Mouse (Mus musculus): Measurements from ENCODE around the gene Ezr. TPM values are rescaled to one million over a fixed set of nuclear protein-coding genes. Genes with fewer than 3 reads are reported as not detected.
A peak's percentile ranks its signal among the peaks of the same experiment; 100 is the strongest.

Gene Ezr
- polyA plus RNA-seq, 1 experiment from 2014 or later: 97.3 TPM

DNA sequence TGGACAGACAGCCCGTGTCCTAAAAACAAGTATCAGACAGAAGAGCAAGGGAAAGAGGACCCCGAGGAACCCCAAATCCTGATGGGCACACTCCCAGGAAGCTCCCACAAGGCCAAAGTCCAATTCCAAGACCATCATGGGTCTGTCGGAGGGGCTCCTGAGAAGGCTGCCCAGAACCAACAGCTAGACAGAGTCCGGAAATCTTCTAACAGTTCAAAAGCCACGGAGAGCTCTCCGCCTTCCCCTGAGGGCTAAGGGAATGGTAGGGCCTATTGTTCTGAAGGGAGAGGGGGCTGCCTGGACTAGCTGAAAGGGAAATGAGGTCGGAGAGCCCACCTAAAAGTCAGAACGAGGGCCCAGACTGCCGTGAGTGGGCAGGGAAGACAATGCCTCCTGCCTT lies 38.2 kb downstream of the Ezr start:
- no peak for TF ChIP-seq CTCF (IDR thresholded peaks at IDR 0.05; ENCODE audit: low read depth)
- peak overlapping the region; percentile 46; the same call in 1 of the 2 replicates for H3K27ac ChIP-seq (ENCODE audit: low read depth)
- peaks cover 41% of the 10 kb centered on the region for H3K36me3 ChIP-seq (ENCODE audit: insufficient read depth)
- H3K4me2 ChIP-seq: no peak overlapping the region
- DNase-seq (peak; percentile 47), ATAC-seq (ENCODE audit: insufficient read depth) (no peak)
- no peaks in the 10 kb centered on the region for H3K27me3 ChIP-seq (ENCODE audit: insufficient read depth, low read length)
- no peak overlapping the region for H3K9ac ChIP-seq
- H3K4me1 ChIP-seq (ENCODE audit: insufficient read depth): peaks cover 6% of the 10 kb centered on the region
- WGBS: 71% methylated on average over 9 of the region's 9 CpGs
- H3K9me3 ChIP-seq (ENCODE audit: low read depth, low read length): no peaks in the 10 kb centered on the region
- no peak overlapping the region for H3K4me3 ChIP-seq (ENCODE audit: low read depth, low read length)

DNA sequence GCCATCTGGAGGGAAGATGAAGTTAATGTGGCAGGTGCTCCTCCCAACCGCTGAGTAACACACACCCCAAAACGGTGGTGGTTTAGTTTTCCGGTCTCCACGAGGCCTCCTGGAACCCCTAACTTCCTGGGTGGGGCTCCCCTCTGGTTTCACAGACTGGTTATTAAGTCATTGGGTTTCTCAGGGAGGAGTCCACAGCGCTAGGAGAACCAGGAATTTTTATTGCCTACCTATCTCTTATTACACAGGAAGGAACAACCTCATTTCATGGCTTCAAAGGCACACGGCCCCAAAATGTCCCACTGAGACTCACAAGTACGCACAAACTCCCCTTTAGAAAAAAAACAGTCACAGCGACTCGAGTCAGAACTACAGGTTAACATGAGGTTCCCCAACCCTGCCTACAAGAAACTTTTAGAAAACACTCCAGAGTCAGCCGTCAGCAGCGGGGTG lies 38.8 kb downstream of the Ezr start:
- H3K4me1 ChIP-seq (ENCODE audit: insufficient read depth): peaks cover 6% of the 10 kb centered on the region
- H3K9ac ChIP-seq: no peak overlapping the region
- no peaks in the 10 kb centered on the region for H3K9me3 ChIP-seq (ENCODE audit: low read depth, low read length)
- DNase-seq (no peak), ATAC-seq (ENCODE audit: insufficient read depth) (no peak)
- H3K27me3 ChIP-seq (ENCODE audit: insufficient read depth, low read length): no peaks in the 10 kb centered on the region
- H3K27ac ChIP-seq (ENCODE audit: low read depth): no peak overlapping the region; the same call in 1 of the 2 replicates
- WGBS: 72% methylated on average over 11 of the region's 11 CpGs
- H3K4me3 ChIP-seq (ENCODE audit: low read depth, low read length): no peak overlapping the region
- TF ChIP-seq CTCF (IDR thresholded peaks at IDR 0.05; ENCODE audit: low read depth): no peak
- H3K36me3 ChIP-seq (ENCODE audit: insufficient read depth): peaks cover 43% of the 10 kb centered on the region
- H3K4me2 ChIP-seq: no peak overlapping the region

DNA sequence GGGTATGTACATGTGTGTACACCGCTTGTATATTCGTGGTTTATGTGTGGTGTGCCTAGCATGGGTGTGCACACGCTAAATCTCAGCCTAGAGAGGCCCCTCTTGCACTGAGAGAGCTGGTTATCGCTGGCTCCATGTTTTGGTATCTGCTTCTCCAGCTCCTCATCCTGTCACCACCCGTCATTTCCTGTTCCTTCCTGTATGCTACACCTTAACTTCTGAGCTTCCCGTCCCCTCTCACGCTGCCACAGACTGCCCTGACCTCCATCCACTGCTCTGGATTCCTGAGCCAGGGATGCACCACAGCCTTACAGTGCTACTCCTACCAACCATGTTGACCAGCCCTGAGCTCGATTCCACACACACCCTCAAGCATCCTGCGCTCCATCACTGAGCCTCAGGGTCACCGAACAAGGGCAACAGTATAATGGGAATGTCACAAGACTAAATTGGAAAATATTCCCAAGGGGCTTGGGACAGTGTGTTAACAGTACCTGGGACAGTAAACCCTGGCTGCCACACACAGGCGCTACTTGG lies 39.5 kb downstream of the Ezr start:
- no peaks in the 10 kb centered on the region for H3K9me3 ChIP-seq (ENCODE audit: low read depth, low read length)
- H3K9ac ChIP-seq: no peak overlapping the region
- H3K4me2 ChIP-seq: no peak overlapping the region
- no peak overlapping the region; the same call in 1 of the 2 replicates for H3K27ac ChIP-seq (ENCODE audit: low read depth)
- H3K4me3 ChIP-seq (ENCODE audit: low read depth, low read length): no peak overlapping the region
- WGBS: 78% methylated on average over 11 of the region's 11 CpGs
- H3K36me3 ChIP-seq (ENCODE audit: insufficient read depth): peaks cover 47% of the 10 kb centered on the region
- ATAC-seq (ENCODE audit: insufficient read depth) (no peak; the same call in 1 of the 2 replicates), DNase-seq (no peak)
- peaks cover 6% of the 10 kb centered on the region for H3K4me1 ChIP-seq (ENCODE audit: insufficient read depth)
- TF ChIP-seq CTCF (IDR thresholded peaks at IDR 0.05; ENCODE audit: low read depth): no peak
- no peaks in the 10 kb centered on the region for H3K27me3 ChIP-seq (ENCODE audit: insufficient read depth, low read length)

- TF ChIP-seq CTCF (IDR thresholded peaks at IDR 0.05; ENCODE audit: low read depth): no peak
- H3K4me2 ChIP-seq: peak overlapping the region; percentile 33; the same call in 1 of the 2 replicates
- ATAC-seq (ENCODE audit: insufficient read depth): peak; percentile 61
- H3K9me3 ChIP-seq (ENCODE audit: low read depth, low read length): no peaks in the 10 kb centered on the region
- H3K27ac ChIP-seq (ENCODE audit: low read depth): peak overlapping the region; percentile 30; the same call in 1 of the 2 replicates
- peaks cover 51% of the 10 kb centered on the region for H3K36me3 ChIP-seq (ENCODE audit: insufficient read depth)
- peak; percentile 88 for DNase-seq
- 52% methylated on average over 33 of the region's 33 CpGs for WGBS
- peaks cover 6% of the 10 kb centered on the region for H3K4me1 ChIP-seq (ENCODE audit: insufficient read depth)
- H3K9ac ChIP-seq: 0 out of 2 replicates have a peak overlapping the region, but pooled peaks have one; percentile 3
- no peaks in the 10 kb centered on the region for H3K27me3 ChIP-seq (ENCODE audit: insufficient read depth, low read length)
- no peak overlapping the region for H3K4me3 ChIP-seq (ENCODE audit: low read depth, low read length)
These were observed 40.2 kb downstream of the Ezr start for GRCm38 (mm10) chr17:6742083-6743038.

DNA sequence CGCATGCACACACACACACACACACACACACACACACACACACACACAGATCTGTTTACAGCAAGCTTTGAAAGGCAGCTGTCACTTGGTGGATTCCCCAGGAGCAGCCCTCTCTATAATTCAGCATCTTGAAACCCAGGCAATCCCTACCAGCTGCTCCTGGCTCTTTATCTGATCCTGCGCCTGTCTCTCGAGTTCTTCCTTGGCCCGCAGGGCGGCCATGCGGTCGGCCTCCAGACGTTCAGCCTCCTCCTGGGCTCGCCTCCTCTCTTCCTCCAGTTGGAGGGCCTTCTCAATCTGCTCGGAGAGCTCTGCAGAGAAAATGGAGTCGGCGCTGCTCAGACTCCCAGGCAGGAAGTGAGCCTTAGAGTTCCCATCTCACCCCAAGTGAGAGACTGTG lies 41.3 kb downstream of the Ezr start:
- Histone ChIP-seq H3K9me3 (ENCODE audit: low read depth, low read length) (no peaks in the 10 kb centered on the region), H3K27ac (ENCODE audit: low read depth) (no peak overlapping the region), H3K36me3 (ENCODE audit: insufficient read depth) (peaks cover 44% of the 10 kb centered on the region), H3K4me3 (ENCODE audit: low read depth, low read length) (no peak overlapping the region), H3K9ac (no peak overlapping the region), H3K4me1 (ENCODE audit: insufficient read depth) (peaks cover 6% of the 10 kb centered on the region), H3K4me2 (no peak overlapping the region), H3K27me3 (ENCODE audit: insufficient read depth, low read length) (no peaks in the 10 kb centered on the region)
- TF ChIP-seq CTCF (IDR thresholded peaks at IDR 0.05; ENCODE audit: low read depth): no peak
- ATAC-seq (ENCODE audit: insufficient read depth) (no peak), DNase-seq (no peak)
- 75% methylated on average over 12 of the region's 12 CpGs for WGBS

DNA sequence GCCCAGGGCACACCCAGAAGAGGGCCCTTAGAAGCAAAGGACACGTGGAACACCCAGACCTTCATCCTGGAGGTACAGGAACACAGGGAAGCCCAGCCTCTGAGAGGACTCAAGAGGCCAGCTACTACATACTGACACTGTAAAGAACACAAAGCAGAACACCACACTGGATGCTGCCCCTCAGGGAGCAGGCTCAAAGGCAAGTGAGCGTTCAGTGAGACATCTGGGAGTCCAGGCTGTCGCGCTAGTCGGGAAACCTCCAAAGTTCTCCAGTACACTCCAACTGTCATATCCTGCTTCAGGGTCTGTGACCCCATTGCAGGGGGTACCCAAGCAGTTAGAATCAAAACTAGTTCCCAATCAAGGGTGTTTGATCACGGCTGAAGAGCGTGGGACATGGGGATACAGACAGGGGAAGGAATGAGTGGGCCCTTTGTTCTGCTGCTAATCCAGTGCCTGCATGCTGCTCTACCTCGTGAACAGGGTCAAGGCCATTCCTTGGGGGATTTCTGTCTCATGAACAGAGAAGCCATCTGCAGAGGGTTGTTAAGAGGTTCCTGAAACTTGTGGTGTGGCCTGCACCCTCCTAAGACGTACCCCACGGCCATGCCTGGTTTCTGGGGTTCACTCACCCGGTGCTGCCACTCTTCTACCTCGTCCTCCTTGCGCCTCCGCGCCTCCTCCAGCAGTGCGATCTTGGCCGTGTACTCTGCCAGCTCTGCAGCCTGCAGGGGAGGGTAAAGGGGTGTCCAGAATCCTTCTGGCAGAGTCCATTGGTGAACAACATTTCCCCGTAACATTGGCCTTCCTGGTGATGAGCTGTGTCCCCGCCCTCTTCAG lies 42.0 kb downstream of the Ezr start:
- ATAC-seq (ENCODE audit: insufficient read depth): no peak
- H3K4me2 ChIP-seq: no peak overlapping the region
- peaks cover 38% of the 10 kb centered on the region for H3K36me3 ChIP-seq (ENCODE audit: insufficient read depth)
- no peak for TF ChIP-seq CTCF (IDR thresholded peaks at IDR 0.05; ENCODE audit: low read depth)
- DNase-seq: no peak
- no peak overlapping the region for H3K9ac ChIP-seq
- no peaks in the 10 kb centered on the region for H3K27me3 ChIP-seq (ENCODE audit: insufficient read depth, low read length)
- no peaks in the 10 kb centered on the region for H3K9me3 ChIP-seq (ENCODE audit: low read depth, low read length)
- no peak overlapping the region for H3K27ac ChIP-seq (ENCODE audit: low read depth)
- no peak overlapping the region for H3K4me3 ChIP-seq (ENCODE audit: low read depth, low read length)
- 89% methylated on average over 19 of the region's 19 CpGs for WGBS
- peaks cover 6% of the 10 kb centered on the region for H3K4me1 ChIP-seq (ENCODE audit: insufficient read depth)

Data from lung, embryonic 14.5 days (tissue).